Mouse (Mus musculus): ENCODE data around the gene Ccdc57. TPM values are rescaled to one million over a fixed set of nuclear protein-coding genes. Genes with fewer than 3 reads are reported as not detected.
A peak's percentile ranks its signal among the peaks of the same experiment; 100 is the strongest.

Gene Ccdc57
- polyA plus RNA-seq, 2 experiments = 3.8 to 7.1 TPM

DNA sequence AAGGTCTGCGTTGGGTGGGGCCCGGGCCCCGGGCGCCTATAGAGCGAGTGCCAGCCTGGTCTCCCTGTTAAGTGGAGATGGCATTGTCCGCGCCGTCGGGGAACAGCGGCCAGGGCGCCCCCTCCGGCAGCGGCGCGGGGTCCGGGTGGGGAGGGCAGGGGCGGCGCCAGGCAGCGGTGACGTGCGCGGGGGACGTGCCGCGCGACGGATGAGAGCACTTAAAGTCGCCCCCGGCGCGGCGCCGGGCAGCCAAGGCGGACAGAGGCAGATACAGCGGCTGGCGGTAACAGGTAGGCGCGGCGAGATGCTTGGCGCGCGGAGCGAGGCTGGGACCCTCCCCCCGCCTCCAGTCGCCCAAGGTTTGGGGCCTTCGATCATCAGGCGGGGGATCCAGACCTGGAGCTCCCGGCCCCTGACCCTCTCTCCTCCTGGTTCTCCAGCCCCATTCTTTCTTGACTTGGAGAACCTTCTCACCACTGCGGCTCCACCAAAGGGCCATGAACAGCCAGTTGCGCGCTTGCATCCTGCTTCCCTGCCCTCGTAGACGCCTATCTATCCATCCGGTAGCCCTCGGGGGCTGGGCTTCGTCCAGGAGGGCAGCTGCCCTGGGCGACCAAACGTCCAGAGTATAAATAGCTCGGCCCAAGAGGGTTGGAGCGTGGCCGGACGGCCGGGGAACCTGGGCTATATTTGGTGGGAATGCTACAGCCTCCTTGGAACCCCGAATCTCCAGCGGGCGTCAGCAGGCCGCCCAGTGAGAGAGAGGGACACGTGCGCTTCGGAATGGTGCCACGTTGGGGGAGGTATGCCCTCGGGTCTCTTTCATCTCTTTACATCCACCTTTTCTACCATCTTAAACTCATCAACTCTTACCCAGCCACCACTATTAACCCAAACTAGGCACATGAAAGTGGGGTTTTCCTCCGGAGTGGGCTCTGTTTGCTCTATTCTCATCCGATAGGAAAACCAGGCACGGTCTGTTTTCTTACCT, 16.5 kb upstream of the Ccdc57 start:
- no peaks in the 10 kb centered on the region for H3K9me3 ChIP-seq (ENCODE audit: control insufficient read depth, low read length)
- peak overlapping the region; percentile 56 for H3K4me3 ChIP-seq (replicated peaks; ENCODE audit: low read length)
- H3K9ac ChIP-seq (ENCODE audit: low read depth, low read length, severe bottlenecking) = peak overlapping the region; percentile 57
- H3K27me3 ChIP-seq (ENCODE audit: control insufficient read depth, insufficient read depth, low read length) = no peaks in the 10 kb centered on the region
- TF ChIP-seq POLR2A (IDR thresholded peaks at IDR 0.05; ENCODE audit: borderline replicate concordance, extremely low read depth, insufficient read depth, insufficient read length) = no peak; the same call in 1 of the 2 replicates
- H3K27ac ChIP-seq (replicated peaks; ENCODE audit: low read depth, low read length) = peak overlapping the region; percentile 65
- H3K36me3 ChIP-seq (ENCODE audit: control insufficient read depth, insufficient read depth, low read length) = peaks cover 5% of the 10 kb centered on the region; the same call in 1 of the 2 replicates
- peaks cover 26% of the 10 kb centered on the region for H3K4me1 ChIP-seq (ENCODE audit: control insufficient read depth, insufficient read depth, low read length)
- WGBS = 2% methylated on average over 53 of the region's 75 CpGs
- DNase-seq (ENCODE audit: low spot score) (peak; percentile 57), ATAC-seq (ENCODE audit: low FRiP score, low read depth) (peak; percentile 39)
- peak overlapping the region; percentile 83 for H3K4me2 ChIP-seq (replicated peaks; ENCODE audit: low read depth, low read length, severe bottlenecking)

DNA sequence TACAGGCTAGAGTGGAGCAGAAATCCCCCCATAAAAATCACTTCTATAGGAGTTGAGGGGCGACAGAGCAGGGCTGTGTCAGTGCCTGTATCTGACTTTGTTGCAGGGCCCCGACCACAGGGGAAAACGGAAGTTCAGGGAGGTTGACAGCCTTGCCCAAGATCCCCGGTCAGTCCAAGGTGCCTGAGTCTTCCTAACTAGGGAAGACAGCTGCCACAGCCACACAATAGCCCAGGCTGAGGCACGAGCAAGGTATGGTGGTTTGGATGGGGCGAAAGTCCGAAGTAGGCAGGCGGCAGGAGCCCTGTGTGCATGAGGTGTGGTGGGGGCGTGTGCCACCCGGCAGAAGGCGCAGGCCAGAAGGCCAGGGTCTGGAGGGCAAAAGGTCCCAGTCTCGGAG, 15.7 kb upstream of the Ccdc57 start, which contains the start of gene Slc16a3:
TSS of gene Slc16a3 (plus strand) at position 153 of the 400 bp plus-strand sequence.
- ATAC-seq (ENCODE audit: low FRiP score, low read depth) = no peak
- Histone ChIP-seq H3K27me3 (ENCODE audit: control insufficient read depth, insufficient read depth, low read length) (no peaks in the 10 kb centered on the region), H3K4me3 (replicated peaks; ENCODE audit: low read length) (peak within 1 kb of the TSS; percentile 56), H3K4me2 (replicated peaks; ENCODE audit: low read depth, low read length, severe bottlenecking) (peak within 1 kb of the TSS; percentile 83), H3K4me1 (ENCODE audit: control insufficient read depth, insufficient read depth, low read length) (peaks cover 26% of the 10 kb centered on the region), H3K9me3 (ENCODE audit: control insufficient read depth, low read length) (no peaks in the 10 kb centered on the region), H3K27ac (replicated peaks; ENCODE audit: low read depth, low read length) (peak within 1 kb of the TSS; percentile 65), H3K36me3 (ENCODE audit: control insufficient read depth, insufficient read depth, low read length) (peaks cover 5% of the 10 kb centered on the region; the same call in 1 of the 2 replicates), H3K9ac (ENCODE audit: low read depth, low read length, severe bottlenecking) (peak within 1 kb of the TSS; percentile 57)
- no peak for TF ChIP-seq POLR2A (IDR thresholded peaks at IDR 0.05; ENCODE audit: borderline replicate concordance, extremely low read depth, insufficient read depth, insufficient read length)
- 21% methylated on average over 12 of the region's 12 CpGs for WGBS
- DNase-seq (ENCODE audit: low spot score) = no peak

DNA sequence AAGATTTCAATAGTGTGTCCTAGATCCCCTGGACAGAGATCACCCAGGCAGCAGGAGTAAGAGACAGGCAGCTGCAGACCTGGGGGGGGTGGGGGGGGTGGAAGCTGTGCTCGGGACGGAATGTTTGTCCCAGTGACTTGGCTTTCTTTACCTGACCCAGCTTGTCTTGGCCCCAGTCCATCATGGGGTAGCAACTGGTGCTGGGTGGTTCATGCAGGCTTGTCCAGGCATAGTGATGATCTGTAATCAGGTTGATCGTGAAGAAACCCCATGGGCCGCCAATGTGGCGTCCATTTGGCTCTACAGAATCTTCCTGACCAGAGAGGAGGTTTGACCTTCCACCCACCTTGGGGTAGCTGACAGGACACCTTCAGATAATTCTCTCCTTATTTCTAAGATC, 13.3 kb upstream of the Ccdc57 start:
- H3K9me3 ChIP-seq (ENCODE audit: control insufficient read depth, low read length) = no peaks in the 10 kb centered on the region
- H3K36me3 ChIP-seq (ENCODE audit: control insufficient read depth, insufficient read depth, low read length) = no peaks in the 10 kb centered on the region
- WGBS = 83% methylated on average over 5 of the region's 5 CpGs
- H3K27ac ChIP-seq (replicated peaks; ENCODE audit: low read depth, low read length) = no peak overlapping the region
- H3K4me1 ChIP-seq (ENCODE audit: control insufficient read depth, insufficient read depth, low read length) = peaks cover 16% of the 10 kb centered on the region
- ATAC-seq (ENCODE audit: low FRiP score, low read depth) (no peak), DNase-seq (ENCODE audit: low spot score) (no peak)
- H3K27me3 ChIP-seq (ENCODE audit: control insufficient read depth, insufficient read depth, low read length) = no peaks in the 10 kb centered on the region
- no peak overlapping the region for H3K9ac ChIP-seq (ENCODE audit: low read depth, low read length, severe bottlenecking)
- H3K4me3 ChIP-seq (replicated peaks; ENCODE audit: low read length) = no peak overlapping the region
- TF ChIP-seq POLR2A (IDR thresholded peaks at IDR 0.05; ENCODE audit: borderline replicate concordance, extremely low read depth, insufficient read depth, insufficient read length) = no peak
- H3K4me2 ChIP-seq (replicated peaks; ENCODE audit: low read depth, low read length, severe bottlenecking) = no peak overlapping the region

- ATAC-seq (ENCODE audit: low FRiP score, low read depth) (no peak), DNase-seq (ENCODE audit: low spot score) (no peak)
- Histone ChIP-seq H3K4me2 (replicated peaks; ENCODE audit: low read depth, low read length, severe bottlenecking) (no peak overlapping the region), H3K27ac (replicated peaks; ENCODE audit: low read depth, low read length) (no peak overlapping the region), H3K9ac (ENCODE audit: low read depth, low read length, severe bottlenecking) (no peak overlapping the region), H3K4me1 (ENCODE audit: control insufficient read depth, insufficient read depth, low read length) (peaks cover 12% of the 10 kb centered on the region), H3K4me3 (replicated peaks; ENCODE audit: low read length) (no peak overlapping the region), H3K9me3 (ENCODE audit: control insufficient read depth, low read length) (no peaks in the 10 kb centered on the region), H3K36me3 (ENCODE audit: control insufficient read depth, insufficient read depth, low read length) (no peaks in the 10 kb centered on the region), H3K27me3 (ENCODE audit: control insufficient read depth, insufficient read depth, low read length) (no peaks in the 10 kb centered on the region)
- no peak for TF ChIP-seq POLR2A (IDR thresholded peaks at IDR 0.05; ENCODE audit: borderline replicate concordance, extremely low read depth, insufficient read depth, insufficient read length)
- 79% methylated on average over 7 of the region's 7 CpGs for WGBS
Observed at GRCm38 (mm10) chr11:120945266-120945665, 12.6 kb upstream of the Ccdc57 start.

GRCm38 (mm10) chr11:120940959-120941358, 8.3 kb upstream of the Ccdc57 start:
- WGBS = 84% methylated on average over 6 of the region's 6 CpGs
- Histone ChIP-seq H3K4me1 (ENCODE audit: control insufficient read depth, insufficient read depth, low read length) (no peaks in the 10 kb centered on the region), H3K4me2 (replicated peaks; ENCODE audit: low read depth, low read length, severe bottlenecking) (no peak overlapping the region), H3K9me3 (ENCODE audit: control insufficient read depth, low read length) (no peaks in the 10 kb centered on the region), H3K36me3 (ENCODE audit: control insufficient read depth, insufficient read depth, low read length) (no peaks in the 10 kb centered on the region), H3K27me3 (ENCODE audit: control insufficient read depth, insufficient read depth, low read length) (no peaks in the 10 kb centered on the region), H3K4me3 (replicated peaks; ENCODE audit: low read length) (no peak overlapping the region), H3K9ac (ENCODE audit: low read depth, low read length, severe bottlenecking) (no peak overlapping the region), H3K27ac (replicated peaks; ENCODE audit: low read depth, low read length) (no peak overlapping the region)
- no peak for ATAC-seq (ENCODE audit: low FRiP score, low read depth)
- DNase-seq (ENCODE audit: low spot score) = no peak
- TF ChIP-seq POLR2A (IDR thresholded peaks at IDR 0.05; ENCODE audit: borderline replicate concordance, extremely low read depth, insufficient read depth, insufficient read length) = no peak
